Mouse (Mus musculus): ENCODE measurements at regions not wholly inside any gene's neighbourhood (a gene's known extent, or its start where the extent isn't known, plus 50 kb on each side); places are given as distances from the start of the nearest gene placed in this dataset.

GRCm38 (mm10) chr3:21477366-21477765, 599.1 kb upstream of the Tbl1xr1 start:
- no peak for TF ChIP-seq EP300 (IDR thresholded peaks at IDR 0.05; ENCODE audit: low read length)
- TF ChIP-seq CTCF (conservative IDR thresholded peaks at IDR 0.05 in 1 of 2, IDR thresholded peaks at IDR 0.05 in 1 of 2; ENCODE audit: low read depth in 2 of 2, low read length in 2 of 2): no peak
- TF ChIP-seq MXI1 (IDR thresholded peaks at IDR 0.05; ENCODE audit: low read depth, low read length): no peak
- no peak for TF ChIP-seq RAD21 (IDR thresholded peaks at IDR 0.05; ENCODE audit: low read depth, low read length)
- TF ChIP-seq ZMIZ1 (IDR thresholded peaks at IDR 0.05; ENCODE audit: low read depth, low read length): no peak
- no peak for TF ChIP-seq POLR2A (IDR thresholded peaks at IDR 0.05; ENCODE audit: low read depth, low read length)
- TF ChIP-seq RCOR1 (conservative IDR thresholded peaks at IDR 0.05; ENCODE audit: low read depth, low read length): no peak
- no peak for TF ChIP-seq TBP (conservative IDR thresholded peaks at IDR 0.05; ENCODE audit: low read depth, low read length)

Measured in CH12.LX (cell line).